Mouse (Mus musculus) kidney, postnatal 0 days (tissue): Measurements from ENCODE around the gene Ebf1. TPM values are rescaled to one million over a fixed set of nuclear protein-coding genes. Genes with fewer than 3 reads are reported as not detected.

Experiments
- ATAC-seq: fragments of 200-750 bp; cut with Nextera tagmentation; replicated peaks from 2 replicates; pipeline ENCODE4 v1.8.0; 2017; ENCODE audit warnings: low read depth, moderate number of reproducible peaks, moderate TSS enrichment, moderate library complexity; ENCODE audit not compliant: low FRiP score
- DNase-seq: peaks from one replicate; pipeline ENCODE4 v3.0.0-alpha.2; 2016; ENCODE audit warnings: low spot score
- H3K27ac ChIP-seq: fragments of 300-500 bp; sonication (generic); 2 replicates; pipeline ENCODE4 v1.5.1; 2014; ENCODE audit warnings: mild to moderate bottlenecking
- H3K27me3 ChIP-seq: fragments of 300-500 bp; sonication (generic); 2 replicates; pipeline ENCODE4 v1.6.1; 2014; ENCODE audit warnings: low read length, mixed read lengths; ENCODE audit not compliant: insufficient read depth
- H3K36me3 ChIP-seq: fragments of 300-500 bp; sonication (generic); 2 replicates; pipeline ENCODE4 v1.6.1; 2014; ENCODE audit warnings: low read length, mixed read lengths; ENCODE audit not compliant: insufficient read depth
- H3K4me1 ChIP-seq: fragments of 300-500 bp; sonication (generic); replicated peaks from 2 replicates; pipeline ENCODE4 v1.6.1; 2014; ENCODE audit warnings: antibody characterized with exemption, low read length, mixed read lengths; ENCODE audit not compliant: insufficient read depth
- H3K4me2 ChIP-seq: fragments of 300-500 bp; sonication (generic); 2 replicates; pipeline ENCODE4 v1.6.1; 2014; ENCODE audit warnings: mild to moderate bottlenecking, low read length, moderate library complexity, mixed read lengths
- H3K4me3 ChIP-seq: fragments of 300-500 bp; sonication (generic); replicated peaks from 2 replicates; pipeline ENCODE4 v1.5.1; 2014; ENCODE audit warnings: low read depth, low read length
- H3K9ac ChIP-seq: fragments of 300-500 bp; sonication (generic); 2 replicates; pipeline ENCODE4 v1.6.1; 2014; ENCODE audit warnings: low read depth, low read length
- H3K9me3 ChIP-seq: fragments of 300-500 bp; sonication (generic); replicated peaks from 2 replicates; pipeline ENCODE4 v1.6.1; 2016; ENCODE audit warnings: low read length, inconsistent platforms, mixed read lengths
- CTCF ChIP-seq: IDR thresholded peaks from 2 replicates; pipeline ENCODE4 v1.5.1; 2016; ENCODE audit warnings: antibody characterized with exemption, low read depth, mild to moderate bottlenecking, moderate library complexity
- WGBS: fragments of 180-500 bp; shearing (Covaris S2); extraction: QIAGEN DNeasy Blood & Tissue Kit; methylation state at CpG from one replicate; pipeline ENCODE4 v1.1.7; 2014; 5-methylcytosine and 5-hydroxymethylcytosine counted together
- polyA plus RNA-seq: library from polyadenylated mRNA; unstranded; fragments of >200 nt; fragmentation: Nextera tagmentation; extraction: Ambion mirVana; gene quantifications from 2 replicates; pipeline ENCODE4 v1.2.1, GENCODE M21; 2015

The Ebf1 gene
- polyA plus RNA-seq, 1 experiment from 2014 or later = 19.6 TPM

DNA sequence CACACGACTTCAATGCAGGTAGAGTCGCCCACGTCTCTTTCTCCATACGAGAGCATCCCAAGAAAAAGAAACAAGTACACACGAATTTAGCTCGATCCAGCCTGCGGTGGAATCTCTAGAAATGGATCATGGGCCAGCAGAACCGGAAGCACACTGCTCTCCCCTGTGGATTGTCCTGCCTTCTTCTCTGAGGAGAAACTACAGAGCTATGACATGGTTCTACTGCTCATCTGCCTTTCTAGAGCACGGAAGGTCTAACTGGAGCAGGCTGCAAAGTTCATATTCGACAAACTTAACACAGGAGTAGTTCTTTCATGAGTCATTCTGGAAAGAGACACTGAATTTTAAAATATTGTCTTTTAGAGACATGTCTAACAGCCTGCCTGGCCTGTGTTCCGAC is 8.5 kb upstream of the Ebf1 start:
- Histone ChIP-seq H3K9ac (no peak overlapping the region), H3K4me2 (no peak overlapping the region), H3K9me3 (no peaks in the 10 kb centered on the region), H3K27ac (no peak overlapping the region), H3K27me3 (peaks cover 3% of the 10 kb centered on the region; the same call in 1 of the 2 replicates), H3K4me1 (peaks cover 10% of the 10 kb centered on the region), H3K4me3 (no peak overlapping the region), H3K36me3 (no peaks in the 10 kb centered on the region)
- ATAC-seq (no peak), DNase-seq (no peak)
- TF ChIP-seq CTCF = no peak
- WGBS = 62% methylated on average over 11 of the region's 11 CpGs

DNA sequence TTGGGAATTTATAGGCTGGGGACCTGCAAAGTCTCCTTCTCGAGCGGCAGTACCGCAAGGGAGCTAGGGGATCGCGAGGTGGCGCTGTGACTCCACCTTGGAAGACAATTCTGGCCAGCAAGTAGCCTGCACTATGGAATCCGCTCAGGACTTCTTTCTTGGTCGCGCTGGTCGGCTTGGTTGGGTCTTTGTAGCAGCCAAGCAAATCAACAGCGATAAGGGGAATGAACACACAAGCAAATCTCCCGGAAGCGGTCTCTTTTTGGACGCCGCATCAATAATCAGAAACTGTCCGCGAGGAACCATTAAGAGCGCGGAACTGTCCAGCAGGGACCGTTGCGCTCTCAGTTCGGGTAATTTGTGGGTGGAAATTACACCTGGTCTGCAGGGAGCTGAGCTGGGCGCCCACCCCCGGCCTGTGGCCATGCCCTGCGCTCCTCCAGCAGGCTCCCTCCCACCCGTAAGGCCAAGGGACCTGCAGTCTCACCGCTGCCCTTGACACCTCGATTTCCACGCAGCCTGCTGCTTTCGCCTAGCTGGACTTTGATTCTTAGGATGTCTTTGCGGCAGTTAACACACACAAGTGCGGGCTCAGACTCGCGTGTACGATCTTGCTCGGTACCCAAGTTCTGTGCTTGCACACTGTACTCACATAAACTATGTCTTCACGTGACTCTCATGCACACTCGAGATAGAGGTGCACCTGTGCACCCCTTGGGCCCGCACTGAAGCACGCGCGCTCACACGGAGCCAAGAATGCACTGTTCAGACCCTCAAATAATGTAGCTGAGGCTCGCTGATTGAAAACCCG is 5.9 kb upstream of the Ebf1 start:
- Histone ChIP-seq H3K9ac (peak overlapping the region; percentile 24; the same call in 1 of the 2 replicates), H3K27me3 (peaks cover 4% of the 10 kb centered on the region), H3K36me3 (no peaks in the 10 kb centered on the region), H3K4me1 (peaks cover 10% of the 10 kb centered on the region), H3K4me2 (peak overlapping the region; percentile 64), H3K27ac (no peak overlapping the region), H3K9me3 (no peaks in the 10 kb centered on the region), H3K4me3 (peak overlapping the region; percentile 25)
- peak; percentile 74; the same call in 1 of the 2 replicates for ATAC-seq
- peak; percentile 96 for DNase-seq
- peak; percentile 97 for TF ChIP-seq CTCF
- WGBS = under 1% methylated on average over 45 of the region's 45 CpGs

DNA sequence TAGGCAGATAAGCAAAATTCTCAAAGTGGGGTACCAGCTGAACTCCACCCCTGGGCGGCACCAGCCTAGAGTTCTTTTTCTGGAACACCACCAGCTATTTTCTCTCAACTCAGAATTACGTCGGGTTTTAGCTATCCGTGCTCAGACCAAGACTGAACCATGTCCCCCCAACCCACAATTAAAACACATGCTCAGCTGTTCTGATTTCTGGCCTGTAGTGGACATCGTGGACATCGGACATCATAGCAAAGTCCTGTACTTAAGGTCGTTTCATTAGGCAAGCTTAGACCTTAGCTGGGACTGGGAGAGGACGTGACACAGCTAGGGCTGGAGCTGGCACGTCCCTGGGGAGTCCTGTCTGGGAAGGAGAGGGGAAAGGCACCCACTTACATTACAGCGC is 5.0 kb upstream of the Ebf1 start:
- Histone ChIP-seq H3K27ac (no peak overlapping the region), H3K9me3 (no peaks in the 10 kb centered on the region), H3K4me1 (peaks cover 17% of the 10 kb centered on the region), H3K36me3 (no peaks in the 10 kb centered on the region), H3K4me3 (0 out of 2 replicates have a peak overlapping the region, but pooled peaks have one; percentile 28), H3K9ac (no peak overlapping the region), H3K27me3 (peaks cover 12% of the 10 kb centered on the region), H3K4me2 (0 out of 2 replicates have a peak overlapping the region, but pooled peaks have one; percentile 64)
- DNase-seq = no peak
- WGBS = 24% methylated on average over 10 of the region's 10 CpGs
- no peak for ATAC-seq
- TF ChIP-seq CTCF = no peak

DNA sequence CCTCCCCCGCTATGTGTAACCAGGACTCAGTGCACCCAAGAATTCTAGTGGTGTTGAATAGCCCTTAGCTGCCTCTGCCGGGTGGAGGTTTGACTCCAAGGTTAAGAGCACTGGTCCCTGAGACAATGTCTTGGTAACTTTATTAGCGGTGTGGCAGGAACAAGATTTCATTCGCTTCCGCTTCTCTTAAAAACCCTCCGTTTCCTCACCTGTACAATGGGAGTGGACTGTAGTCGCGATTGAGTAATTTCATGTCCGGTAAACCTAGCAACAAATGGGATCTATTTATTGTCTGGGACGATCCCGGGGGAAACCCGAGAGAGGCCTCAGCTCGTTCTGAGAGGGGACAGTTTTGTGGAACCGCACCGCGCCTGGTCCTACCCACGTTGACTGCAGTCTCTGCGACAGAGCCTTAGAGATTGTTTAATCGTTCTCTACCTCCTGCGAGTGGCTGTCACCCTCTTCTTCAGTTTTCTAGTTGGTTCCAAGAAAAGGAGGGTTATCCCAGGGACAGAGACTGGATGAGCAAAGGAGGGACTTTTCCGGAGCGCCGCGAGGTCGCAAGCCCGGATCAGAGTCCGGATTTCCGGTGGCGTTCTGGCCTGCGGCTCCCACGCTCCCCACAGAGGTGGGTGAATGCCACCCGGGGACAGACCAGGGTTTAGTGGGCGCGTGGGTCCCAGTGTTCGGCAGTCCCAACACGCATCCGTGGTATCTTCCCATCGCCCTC is 4.3 kb upstream of the Ebf1 start:
- Histone ChIP-seq H3K4me2 (peak overlapping the region; percentile 58), H3K4me1 (peaks cover 17% of the 10 kb centered on the region), H3K9ac (no peak overlapping the region), H3K27ac (no peak overlapping the region), H3K4me3 (peak overlapping the region; percentile 28), H3K36me3 (no peaks in the 10 kb centered on the region), H3K27me3 (peaks cover 12% of the 10 kb centered on the region), H3K9me3 (no peaks in the 10 kb centered on the region)
- 7% methylated on average over 38 of the region's 38 CpGs for WGBS
- ATAC-seq (no peak), DNase-seq (no peak)
- TF ChIP-seq CTCF = no peak

DNA sequence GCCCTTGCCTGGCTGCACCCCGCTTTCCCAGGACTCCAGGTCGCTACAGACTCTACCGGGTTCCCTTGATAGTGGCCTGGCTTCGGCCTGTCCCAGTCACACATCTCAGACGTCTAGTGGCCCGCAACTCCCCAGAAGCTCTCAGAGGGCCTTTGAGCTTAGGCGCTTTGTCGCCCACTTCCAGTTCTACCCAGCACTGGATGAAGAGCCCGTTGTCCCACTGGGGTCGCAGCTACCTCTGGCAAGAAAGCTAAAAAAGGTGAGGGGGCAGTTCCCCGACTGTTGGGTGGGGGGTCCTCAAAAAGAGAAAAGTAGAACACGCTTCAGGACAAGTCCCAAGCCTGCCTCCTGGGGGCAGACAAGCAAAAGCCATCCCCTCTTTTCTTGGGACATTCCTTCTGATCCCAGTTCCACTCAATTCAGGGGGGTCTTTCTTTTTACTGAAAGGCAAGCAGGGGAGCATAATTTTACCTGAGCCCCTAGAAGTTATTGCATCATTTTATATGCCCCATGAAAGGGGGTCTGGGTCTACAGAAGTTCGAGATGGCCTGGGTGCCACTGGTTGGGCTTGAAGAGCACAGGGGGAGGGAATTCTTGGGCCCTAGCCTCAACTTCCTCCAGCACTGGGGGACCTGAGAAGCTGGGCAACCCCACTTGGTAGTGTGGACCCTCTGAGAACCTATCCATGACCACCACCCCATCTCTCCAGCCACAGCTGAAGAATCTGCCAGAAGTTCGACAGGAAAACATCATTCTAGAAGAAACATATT is 3.5 kb upstream of the Ebf1 start:
- WGBS = 20% methylated on average over 14 of the region's 14 CpGs
- Histone ChIP-seq H3K4me1 (peaks cover 17% of the 10 kb centered on the region), H3K27ac (no peak overlapping the region), H3K27me3 (peaks cover 12% of the 10 kb centered on the region), H3K4me2 (peak overlapping the region; percentile 58), H3K9me3 (no peaks in the 10 kb centered on the region), H3K36me3 (no peaks in the 10 kb centered on the region), H3K9ac (no peak overlapping the region), H3K4me3 (peak overlapping the region; percentile 28)
- ATAC-seq (no peak), DNase-seq (peak; percentile 62)
- TF ChIP-seq CTCF = peak; percentile 58
